Mouse (Mus musculus) erythroblast, embryonic 14.5 days (primary cell): ENCODE data around the gene Cyp2j12.
"Not testable (repeated sequence)": the region's sequence is repeated elsewhere in the genome, so short reads cannot be mapped to it uniquely, and the experiment has no call there.

Experiments used
- GATA1 ChIP-seq: IDR thresholded peaks from 2 replicates; pipeline ENCODE4 v1.6.1; 2012; ENCODE audit warnings: low read length, inconsistent platforms, mixed read lengths
- TAL1 ChIP-seq: IDR thresholded peaks from 3 replicates; pipeline ENCODE4 v1.6.1; 2012; ENCODE audit warnings: low read length, inconsistent platforms, mixed read lengths

DNA sequence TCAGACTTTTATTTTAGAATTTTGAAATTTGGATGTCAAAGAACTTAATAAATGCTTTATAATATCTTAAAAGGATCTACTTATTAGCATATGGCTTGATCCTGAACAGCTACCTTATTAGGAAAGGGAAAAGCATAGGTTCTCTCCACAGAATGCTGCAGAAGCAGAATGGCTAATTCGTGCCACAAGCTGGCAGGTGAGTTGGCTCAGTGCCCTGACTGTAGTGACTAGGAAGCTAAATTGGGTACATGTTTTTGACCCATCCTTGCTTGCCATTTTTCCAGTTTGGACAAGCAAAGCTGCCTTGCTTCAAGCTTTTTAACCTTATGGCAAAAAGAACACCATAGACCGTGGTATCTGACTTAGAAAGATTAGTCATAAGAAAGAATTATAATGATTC, 47.2 kb upstream of the Cyp2j12 start:
- not testable (repeated sequence) for TF ChIP-seq TAL1, GATA1
